Mouse (Mus musculus): ENCODE results near the gene Hoxb5.

Gene Hoxb5

DNA sequence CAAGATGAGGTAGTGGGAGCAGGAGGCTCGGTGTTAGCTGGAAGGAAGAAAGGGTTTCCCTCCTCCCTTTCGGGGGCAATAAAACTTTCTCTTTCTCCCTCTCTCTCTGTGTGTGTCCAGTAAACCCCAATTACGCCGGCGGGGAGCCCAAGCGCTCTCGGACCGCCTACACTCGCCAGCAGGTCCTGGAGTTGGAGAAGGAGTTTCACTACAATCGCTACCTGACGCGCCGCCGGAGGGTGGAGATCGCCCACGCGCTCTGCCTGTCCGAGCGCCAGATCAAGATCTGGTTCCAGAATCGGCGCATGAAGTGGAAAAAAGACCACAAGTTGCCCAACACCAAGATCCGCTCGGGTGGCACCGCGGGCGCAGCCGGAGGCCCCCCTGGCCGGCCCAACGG, 16.8 kb downstream of the Hoxb5 start:
- no peak for DNase-seq

GRCm38 (mm10) chr11:96320688-96321087, 17.6 kb downstream of the Hoxb5 start:
- no peak for DNase-seq

DNA sequence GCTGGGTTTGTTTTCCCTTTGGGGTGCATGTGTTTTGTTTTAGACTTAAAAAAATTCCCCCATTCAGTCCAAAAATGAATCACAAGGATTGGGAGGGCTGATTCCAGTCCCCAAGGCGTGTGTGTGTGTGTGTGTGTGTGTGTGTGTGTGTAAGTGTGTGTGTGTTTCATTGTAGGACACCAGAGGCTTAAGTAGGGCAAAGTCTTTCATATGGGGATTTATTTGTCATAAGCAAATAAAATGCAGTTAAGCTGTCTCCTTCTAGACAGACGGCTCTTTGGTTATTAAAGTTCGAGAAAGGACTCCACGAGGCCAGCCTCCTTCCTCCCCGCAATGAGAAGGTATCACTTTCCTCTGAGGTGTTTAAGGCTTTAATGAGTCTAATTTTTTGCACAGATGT, 18.7 kb downstream of the Hoxb5 start:
- DNase-seq: no peak

GRCm38 (mm10) chr11:96322738-96323137, 19.6 kb downstream of the Hoxb5 start:
- no peak for DNase-seq

GRCm38 (mm10) chr11:96323154-96323553, 20.0 kb downstream of the Hoxb5 start, which contains the start of gene Hoxb3:
Gene Hoxb3 (plus strand): TSS chr11:96323326.
- no peak for DNase-seq

- DNase-seq: no peak
These were observed 21.0 kb downstream of the Hoxb5 start for GRCm38 (mm10) chr11:96324125-96324524.

GRCm38 (mm10) chr11:96324965-96325364, 21.8 kb downstream of the Hoxb5 start:
- DNase-seq: no peak

- DNase-seq: no peak
These were observed 22.6 kb downstream of the Hoxb5 start for GRCm38 (mm10) chr11:96325747-96326212.

DNA sequence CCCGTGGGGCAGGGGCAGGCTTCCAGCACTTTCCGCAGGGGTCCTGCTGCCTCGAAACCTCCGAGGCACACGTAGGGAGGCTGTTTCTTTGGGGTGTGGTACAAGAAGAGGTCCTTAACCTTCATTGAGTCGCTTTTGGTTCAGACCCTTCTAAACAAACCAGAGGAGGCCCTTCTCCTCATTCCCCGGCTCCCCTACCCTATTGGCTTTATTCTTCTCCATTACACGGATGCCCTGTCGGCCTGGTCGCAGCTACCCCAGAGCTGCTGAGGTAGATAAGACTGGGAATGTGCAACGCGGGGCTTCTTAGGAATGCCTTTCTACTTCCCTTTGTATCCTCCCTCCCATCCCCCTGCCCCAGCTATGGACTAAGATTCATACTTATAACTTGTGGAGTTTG, 23.6 kb downstream of the Hoxb5 start:
- no peak for DNase-seq

- DNase-seq: no peak
These were observed 24.0 kb downstream of the Hoxb5 start for GRCm38 (mm10) chr11:96327122-96327521.

GRCm38 (mm10) chr11:96327750-96328149, 24.6 kb downstream of the Hoxb5 start:
- DNase-seq: no peak

GRCm38 (mm10) chr11:96328605-96329004, 25.5 kb downstream of the Hoxb5 start:
- no peak for DNase-seq

GRCm38 (mm10) chr11:96332105-96332504, 29.0 kb downstream of the Hoxb5 start:
- no peak for DNase-seq

GRCm38 (mm10) chr11:96332618-96333032, 29.5 kb downstream of the Hoxb5 start:
- no peak for DNase-seq

DNA sequence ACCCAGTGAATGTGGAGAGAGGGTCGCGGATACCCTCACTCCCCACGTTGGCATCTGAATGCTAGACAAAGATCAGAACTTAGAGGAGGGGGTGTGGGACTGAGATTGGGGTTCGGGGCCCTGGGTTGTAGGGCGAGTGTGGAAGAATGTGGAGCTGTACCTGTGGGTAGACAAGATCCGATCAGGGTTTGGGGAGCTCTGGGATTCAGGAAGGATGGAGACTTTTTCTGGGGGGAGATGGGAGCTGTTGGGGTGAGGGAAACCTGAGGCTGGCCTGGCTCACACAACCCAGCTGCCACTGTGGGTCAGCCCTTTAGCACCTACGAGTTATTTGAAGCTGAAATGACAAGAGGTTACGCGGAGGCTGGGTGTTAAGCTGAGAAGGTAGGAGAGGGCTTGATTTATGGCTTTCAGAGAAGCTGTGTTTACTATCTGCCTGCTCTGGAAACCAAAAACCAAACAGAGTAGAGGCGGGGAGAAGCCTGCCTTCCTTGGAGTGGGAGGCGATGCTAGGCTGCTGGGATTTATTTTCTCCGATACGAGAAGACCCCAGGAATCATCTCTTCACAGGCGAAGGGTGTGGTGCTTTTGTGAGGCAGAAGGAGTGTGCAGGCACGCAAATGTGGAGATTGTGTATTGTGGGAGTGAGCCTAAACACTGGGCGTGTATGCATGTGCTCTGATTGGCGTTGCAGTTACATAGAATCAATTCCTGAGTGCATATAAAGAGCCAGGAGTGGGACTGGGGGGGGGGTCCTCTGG, 30.3 kb downstream of the Hoxb5 start:
- no peak for DNase-seq

DNA sequence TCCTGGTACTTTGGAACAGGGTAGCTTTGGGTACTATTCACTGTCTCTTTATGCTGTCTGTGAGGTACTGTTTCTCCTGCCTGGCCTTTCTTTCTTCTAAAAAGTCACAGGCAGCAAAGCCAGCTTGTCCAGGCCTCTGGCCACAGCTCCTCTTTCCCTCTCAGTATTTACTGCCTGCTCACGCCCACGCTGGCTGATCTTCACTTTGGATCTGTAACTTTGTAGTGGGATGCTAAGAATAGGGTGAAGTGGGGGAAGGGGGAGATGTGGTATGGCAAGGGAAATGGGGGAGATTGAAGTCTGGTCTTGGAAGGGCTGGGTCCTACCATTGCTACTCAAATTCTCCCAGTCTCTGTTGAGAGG, 30.8 kb downstream of the Hoxb5 start:
- DNase-seq: no peak

- DNase-seq: no peak
These were observed 31.9 kb downstream of the Hoxb5 start for GRCm38 (mm10) chr11:96334998-96335397.

GRCm38 (mm10) chr11:96336597-96336996, 33.5 kb downstream of the Hoxb5 start:
- DNase-seq: no peak

- DNase-seq: no peak
These were observed 33.9 kb downstream of the Hoxb5 start for GRCm38 (mm10) chr11:96337026-96337425.

DNA sequence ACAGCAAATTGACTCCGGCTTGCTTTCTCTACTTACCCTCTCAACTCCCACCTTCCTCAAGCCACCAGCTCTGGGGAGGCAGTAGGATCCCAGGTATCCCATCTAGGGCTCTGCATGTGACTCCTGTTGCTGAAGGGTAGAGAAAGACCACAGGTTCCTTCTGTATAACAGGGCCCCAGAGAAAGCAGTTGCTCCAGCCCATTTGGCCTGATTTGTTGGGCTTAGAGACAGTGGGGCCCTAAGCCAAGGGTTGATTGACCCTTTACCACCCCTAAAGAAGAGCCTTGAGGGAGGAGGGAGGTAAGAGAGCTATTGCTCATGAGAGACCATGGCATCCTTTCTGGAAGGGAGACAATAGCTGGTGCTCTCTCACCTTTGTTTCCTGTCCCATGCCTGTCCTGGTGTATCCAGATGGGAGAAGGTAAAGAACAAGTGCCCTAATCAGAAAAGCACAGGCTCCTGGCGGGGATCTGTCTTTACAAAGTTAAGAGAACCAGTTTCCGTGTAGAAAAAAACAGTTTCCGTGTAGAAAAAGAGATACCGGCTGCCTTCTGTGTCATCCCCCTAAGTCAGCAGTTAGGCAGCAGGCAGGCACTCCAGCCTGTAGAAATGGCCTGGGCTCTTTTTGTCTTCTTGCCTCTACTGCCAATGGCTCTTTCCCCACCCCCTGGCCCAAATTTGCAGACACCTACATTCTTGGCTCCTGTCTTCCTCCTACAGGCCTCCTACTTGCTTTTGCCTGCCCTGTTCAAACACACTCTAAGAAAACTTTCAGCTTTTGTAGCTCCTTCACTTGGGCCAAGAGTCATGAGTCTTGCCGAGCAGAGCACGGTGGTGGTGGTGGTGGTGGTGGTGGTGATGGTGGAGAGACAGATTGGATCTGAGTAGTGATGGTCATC, 36.1 kb downstream of the Hoxb5 start:
- DNase-seq: no peak

DNA sequence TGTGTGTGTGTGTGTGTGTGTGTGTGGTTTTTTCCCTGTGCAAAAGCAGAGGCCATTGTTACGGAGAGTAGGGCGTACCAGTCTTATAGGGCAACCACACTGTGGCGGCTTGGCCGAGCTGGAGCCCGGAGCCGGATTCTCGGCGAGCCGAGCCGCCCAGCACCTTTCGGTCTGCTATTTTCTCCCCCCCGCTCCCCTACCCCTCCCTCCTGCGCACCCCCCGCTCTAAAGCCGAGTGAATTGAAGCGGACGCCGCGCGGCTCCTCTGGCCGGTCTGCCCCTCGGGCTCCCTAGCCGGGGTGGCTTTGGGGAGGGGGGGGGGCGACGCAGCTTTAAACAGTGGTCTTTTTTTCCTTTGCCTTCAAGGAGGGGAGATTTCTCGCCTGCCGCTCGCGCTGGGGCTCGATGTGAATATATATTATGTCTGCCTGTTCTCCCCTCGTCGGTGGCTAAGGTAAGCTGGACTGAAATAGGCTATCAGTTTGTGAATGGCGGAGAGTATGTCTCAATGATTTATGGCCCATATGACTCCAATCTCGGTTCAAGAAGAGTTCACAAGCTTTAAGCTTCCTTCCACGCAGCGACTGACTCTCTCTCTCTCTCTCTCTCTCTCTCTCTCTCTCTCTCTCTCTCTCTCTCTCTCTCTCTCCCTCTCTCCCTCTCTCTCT, 37.7 kb downstream of the Hoxb5 start:
- no peak for DNase-seq

- DNase-seq: no peak
These were observed 38.8 kb downstream of the Hoxb5 start for GRCm38 (mm10) chr11:96341701-96342575.

All from thymus, postnatal 36 days (tissue).